Mouse (Mus musculus): ENCODE results near the gene Slc4a2. TPM values are rescaled to one million over a fixed set of nuclear protein-coding genes. Genes with fewer than 3 reads are reported as not detected.

Slc4a2 gene
- polyA plus RNA-seq, 1 experiment from 2014 or later, result 12.6 TPM

DNA sequence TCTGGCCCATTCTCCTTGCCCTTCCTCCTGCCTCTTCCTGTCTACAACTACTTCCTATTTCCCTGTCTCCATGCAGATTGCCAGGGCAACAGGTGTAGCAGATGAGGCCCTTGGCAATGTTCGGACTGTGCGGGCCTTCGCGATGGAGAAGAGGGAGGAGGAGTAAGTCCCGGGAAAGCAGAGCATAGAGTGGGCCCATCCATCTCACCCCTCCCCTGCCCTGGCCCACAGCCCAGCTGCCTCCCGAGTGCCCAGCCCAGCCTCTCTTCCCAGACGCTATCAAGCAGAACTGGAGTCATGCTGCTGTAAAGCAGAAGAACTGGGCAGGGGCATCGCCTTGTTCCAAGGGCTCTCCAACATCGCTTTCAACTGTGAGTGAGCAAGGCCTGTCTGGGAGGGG is 21.7 kb upstream of the Slc4a2 start:
- Histone ChIP-seq H3K27ac (ENCODE audit: low read length) (no peak overlapping the region), H3K9ac (ENCODE audit: low read depth, low read length) (no peak overlapping the region), H3K9me3 (replicated peaks; ENCODE audit: control insufficient read depth, low read length) (no peaks in the 10 kb centered on the region), H3K36me3 (ENCODE audit: control insufficient read depth, insufficient read depth) (no peaks in the 10 kb centered on the region; the same call in 1 of the 2 replicates), H3K4me1 (ENCODE audit: control insufficient read depth, low read depth, low read length) (peaks cover 3% of the 10 kb centered on the region; the same call in 1 of the 2 replicates), H3K4me3 (ENCODE audit: low read depth, low read length) (no peak overlapping the region), H3K27me3 (ENCODE audit: control insufficient read depth, insufficient read depth, low read depth, low read length) (no peaks in the 10 kb centered on the region), H3K4me2 (ENCODE audit: low read depth, low read length) (no peak overlapping the region)
- WGBS (ENCODE audit: insufficient replicate concordance), result 76% methylated on average over 9 of the region's 9 CpGs
- no peak for ATAC-seq (ENCODE audit: low read depth)

DNA sequence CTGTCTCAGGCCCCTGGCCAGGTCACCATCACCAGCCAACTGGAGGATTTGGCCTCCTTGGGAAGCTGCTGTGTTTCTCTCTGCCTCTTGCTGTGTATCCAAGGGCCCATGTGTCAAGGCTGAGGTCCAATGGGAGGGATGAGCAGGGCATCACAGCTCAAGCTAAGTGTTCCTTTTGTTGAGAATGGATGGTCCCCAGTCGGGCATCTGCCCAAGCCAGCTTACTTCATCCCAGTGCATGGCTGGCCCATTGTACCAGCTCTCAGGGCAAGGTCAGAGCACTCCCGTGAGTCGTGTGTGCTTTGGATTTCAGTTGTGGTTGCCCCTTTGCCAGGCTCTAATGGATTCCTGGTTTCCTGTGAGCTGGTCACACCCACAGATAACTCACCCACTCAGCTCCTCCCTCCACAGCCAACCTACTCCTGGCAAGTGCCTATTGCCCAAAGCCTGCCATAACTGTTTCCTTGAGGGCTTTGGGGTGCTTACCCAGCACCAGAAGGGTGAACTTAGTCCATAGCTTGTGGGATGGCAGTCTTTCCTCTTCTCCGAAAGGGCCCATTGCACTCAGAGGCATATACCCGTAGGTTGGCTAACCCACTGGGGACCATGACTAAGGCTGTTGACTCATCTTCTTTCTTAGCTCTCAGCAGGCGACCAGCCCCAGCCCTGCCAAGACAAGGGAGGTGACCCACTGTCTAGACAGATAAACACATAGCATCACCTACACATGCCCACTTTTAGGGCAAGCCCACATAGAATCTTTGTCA is 18.9 kb upstream of the Slc4a2 start:
- Histone ChIP-seq H3K9me3 (replicated peaks; ENCODE audit: control insufficient read depth, low read length) (no peaks in the 10 kb centered on the region), H3K4me1 (ENCODE audit: control insufficient read depth, low read depth, low read length) (peaks cover 3% of the 10 kb centered on the region; the same call in 1 of the 2 replicates), H3K9ac (ENCODE audit: low read depth, low read length) (no peak overlapping the region), H3K27me3 (ENCODE audit: control insufficient read depth, insufficient read depth, low read depth, low read length) (no peaks in the 10 kb centered on the region), H3K4me2 (ENCODE audit: low read depth, low read length) (no peak overlapping the region), H3K4me3 (ENCODE audit: low read depth, low read length) (no peak overlapping the region), H3K27ac (ENCODE audit: low read length) (no peak overlapping the region), H3K36me3 (ENCODE audit: control insufficient read depth, insufficient read depth) (no peaks in the 10 kb centered on the region; the same call in 1 of the 2 replicates)
- 55% methylated on average over 6 of the region's 6 CpGs for WGBS (ENCODE audit: insufficient replicate concordance)
- ATAC-seq (ENCODE audit: low read depth), result no peak

DNA sequence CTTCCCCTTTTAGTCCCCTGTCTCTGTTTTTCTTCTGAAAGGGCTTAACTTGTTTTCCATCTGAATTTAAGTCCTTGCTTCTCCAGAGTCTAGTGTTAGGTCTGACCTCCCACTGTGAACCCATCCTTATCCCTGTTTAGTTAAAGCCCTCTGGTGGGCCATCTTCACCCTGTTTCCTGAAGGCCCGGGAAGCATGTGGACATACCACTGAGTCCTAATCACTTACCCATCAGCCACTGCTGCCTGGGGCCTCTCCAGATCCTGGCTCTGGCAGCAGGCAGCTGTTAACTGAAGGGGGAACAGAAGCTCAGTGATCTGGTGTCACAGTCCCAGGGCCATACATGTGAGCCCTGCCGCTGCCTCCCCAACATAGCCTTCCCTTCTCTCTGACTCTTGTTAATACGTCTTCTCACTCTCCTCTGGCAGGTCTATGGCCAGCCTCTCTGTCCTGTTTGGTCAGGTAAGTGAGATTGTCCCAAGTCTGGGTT is 18.2 kb upstream of the Slc4a2 start:
- Histone ChIP-seq H3K9ac (ENCODE audit: low read depth, low read length) (no peak overlapping the region), H3K27me3 (ENCODE audit: control insufficient read depth, insufficient read depth, low read depth, low read length) (no peaks in the 10 kb centered on the region), H3K4me3 (ENCODE audit: low read depth, low read length) (no peak overlapping the region), H3K9me3 (replicated peaks; ENCODE audit: control insufficient read depth, low read length) (no peaks in the 10 kb centered on the region), H3K4me2 (ENCODE audit: low read depth, low read length) (no peak overlapping the region), H3K36me3 (ENCODE audit: control insufficient read depth, insufficient read depth) (no peaks in the 10 kb centered on the region; the same call in 1 of the 2 replicates), H3K4me1 (ENCODE audit: control insufficient read depth, low read depth, low read length) (peaks cover 3% of the 10 kb centered on the region; the same call in 1 of the 2 replicates), H3K27ac (ENCODE audit: low read length) (no peak overlapping the region)
- 60% methylated on average over 3 of the region's 3 CpGs for WGBS (ENCODE audit: insufficient replicate concordance)
- ATAC-seq (ENCODE audit: low read depth), result no peak

DNA sequence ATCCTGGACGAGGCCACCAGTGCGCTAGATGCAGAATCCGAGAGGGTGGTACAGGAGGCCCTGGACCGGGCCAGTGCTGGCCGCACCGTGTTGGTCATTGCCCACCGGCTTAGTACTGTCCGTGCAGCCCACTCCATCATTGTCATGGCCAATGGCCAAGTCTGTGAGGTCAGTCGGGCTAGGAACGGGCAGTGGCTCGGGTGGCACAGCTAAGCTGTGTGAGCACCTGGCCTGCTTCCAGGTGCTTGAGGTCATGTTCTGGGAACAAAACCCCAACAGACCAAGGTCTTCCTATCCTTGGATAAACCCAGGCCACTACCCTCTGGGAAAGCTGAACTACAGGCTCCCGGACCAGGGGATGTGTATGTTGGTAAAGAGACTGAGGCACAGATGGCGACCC is 15.0 kb upstream of the Slc4a2 start:
- no peak overlapping the region for H3K27ac ChIP-seq (ENCODE audit: low read length)
- no peaks in the 10 kb centered on the region; the same call in 1 of the 2 replicates for H3K36me3 ChIP-seq (ENCODE audit: control insufficient read depth, insufficient read depth)

DNA sequence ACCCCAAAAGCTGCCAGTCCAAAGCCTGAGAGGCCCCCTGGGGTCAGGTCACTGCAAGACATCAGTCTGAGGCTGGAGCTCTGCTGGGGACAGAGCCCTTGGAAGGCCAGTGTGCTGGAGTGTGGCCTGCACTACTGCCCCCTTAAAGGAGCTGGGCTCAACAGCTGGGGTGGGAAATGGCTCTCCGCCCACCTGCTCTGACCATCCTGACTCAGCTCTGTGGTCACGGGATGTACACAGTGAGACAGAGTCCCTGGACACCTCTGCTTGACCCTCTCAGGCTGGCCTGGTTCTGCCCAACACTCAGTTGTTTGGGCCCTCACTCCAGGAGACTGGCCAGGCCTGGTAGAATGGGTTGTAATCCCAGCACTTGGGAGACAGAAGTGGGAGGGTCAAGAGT is 14.2 kb upstream of the Slc4a2 start:
- no peak overlapping the region for H3K27ac ChIP-seq (ENCODE audit: low read length)
- ATAC-seq (ENCODE audit: low read depth), result no peak
- WGBS (ENCODE audit: insufficient replicate concordance), result 77% methylated on average over 2 of the region's 2 CpGs

More for the DNA sequence above, 15.0 kb upstream of the Slc4a2 start:
- H3K9me3 ChIP-seq (replicated peaks; ENCODE audit: control insufficient read depth, low read length), result no peaks in the 10 kb centered on the region
- H3K4me3 ChIP-seq (ENCODE audit: low read depth, low read length), result no peak overlapping the region
- no peak overlapping the region for H3K9ac ChIP-seq (ENCODE audit: low read depth, low read length)
- 86% methylated on average over 13 of the region's 13 CpGs for WGBS (ENCODE audit: insufficient replicate concordance)
- peaks cover 3% of the 10 kb centered on the region; the same call in 1 of the 2 replicates for H3K4me1 ChIP-seq (ENCODE audit: control insufficient read depth, low read depth, low read length)
- ATAC-seq (ENCODE audit: low read depth), result no peak
- no peaks in the 10 kb centered on the region for H3K27me3 ChIP-seq (ENCODE audit: control insufficient read depth, insufficient read depth, low read depth, low read length)
- no peak overlapping the region for H3K4me2 ChIP-seq (ENCODE audit: low read depth, low read length)

DNA sequence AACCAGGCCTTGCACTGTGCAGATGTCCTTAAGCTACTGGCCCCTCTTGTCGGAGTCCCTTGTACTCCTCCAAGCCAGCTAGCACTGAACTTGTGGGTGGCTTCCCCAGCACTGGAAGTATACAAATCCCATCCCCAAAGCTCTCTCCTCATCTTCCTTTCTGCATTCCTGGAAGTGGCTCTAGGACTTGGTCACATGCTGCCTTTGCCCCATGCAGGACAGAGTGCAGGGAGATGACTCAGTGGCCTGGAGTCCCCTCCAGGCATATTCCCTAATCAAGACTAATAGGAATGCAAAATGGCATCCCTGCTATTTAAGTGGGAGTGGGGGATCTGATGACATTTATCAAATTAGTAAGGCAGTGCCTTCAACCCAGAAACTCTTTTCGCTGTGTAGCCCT is 11.6 kb upstream of the Slc4a2 start:
- Histone ChIP-seq H3K4me3 (ENCODE audit: low read depth, low read length) (no peak overlapping the region), H3K27me3 (ENCODE audit: control insufficient read depth, insufficient read depth, low read depth, low read length) (no peaks in the 10 kb centered on the region), H3K9me3 (replicated peaks; ENCODE audit: control insufficient read depth, low read length) (no peaks in the 10 kb centered on the region), H3K9ac (ENCODE audit: low read depth, low read length) (no peak overlapping the region), H3K27ac (ENCODE audit: low read length) (no peak overlapping the region), H3K4me1 (ENCODE audit: control insufficient read depth, low read depth, low read length) (no peaks in the 10 kb centered on the region; the same call in 1 of the 2 replicates), H3K36me3 (ENCODE audit: control insufficient read depth, insufficient read depth) (no peaks in the 10 kb centered on the region), H3K4me2 (ENCODE audit: low read depth, low read length) (no peak overlapping the region)
- no peak for ATAC-seq (ENCODE audit: low read depth)
- WGBS (ENCODE audit: insufficient replicate concordance), result 74% methylated on average over 2 of the region's 2 CpGs

More for the DNA sequence above, 14.2 kb upstream of the Slc4a2 start:
- Histone ChIP-seq H3K4me3 (ENCODE audit: low read depth, low read length) (no peak overlapping the region), H3K4me2 (ENCODE audit: low read depth, low read length) (no peak overlapping the region), H3K27me3 (ENCODE audit: control insufficient read depth, insufficient read depth, low read depth, low read length) (no peaks in the 10 kb centered on the region), H3K4me1 (ENCODE audit: control insufficient read depth, low read depth, low read length) (peaks cover 3% of the 10 kb centered on the region; the same call in 1 of the 2 replicates), H3K36me3 (ENCODE audit: control insufficient read depth, insufficient read depth) (no peaks in the 10 kb centered on the region; the same call in 1 of the 2 replicates), H3K9me3 (replicated peaks; ENCODE audit: control insufficient read depth, low read length) (no peaks in the 10 kb centered on the region), H3K9ac (ENCODE audit: low read depth, low read length) (no peak overlapping the region)

DNA sequence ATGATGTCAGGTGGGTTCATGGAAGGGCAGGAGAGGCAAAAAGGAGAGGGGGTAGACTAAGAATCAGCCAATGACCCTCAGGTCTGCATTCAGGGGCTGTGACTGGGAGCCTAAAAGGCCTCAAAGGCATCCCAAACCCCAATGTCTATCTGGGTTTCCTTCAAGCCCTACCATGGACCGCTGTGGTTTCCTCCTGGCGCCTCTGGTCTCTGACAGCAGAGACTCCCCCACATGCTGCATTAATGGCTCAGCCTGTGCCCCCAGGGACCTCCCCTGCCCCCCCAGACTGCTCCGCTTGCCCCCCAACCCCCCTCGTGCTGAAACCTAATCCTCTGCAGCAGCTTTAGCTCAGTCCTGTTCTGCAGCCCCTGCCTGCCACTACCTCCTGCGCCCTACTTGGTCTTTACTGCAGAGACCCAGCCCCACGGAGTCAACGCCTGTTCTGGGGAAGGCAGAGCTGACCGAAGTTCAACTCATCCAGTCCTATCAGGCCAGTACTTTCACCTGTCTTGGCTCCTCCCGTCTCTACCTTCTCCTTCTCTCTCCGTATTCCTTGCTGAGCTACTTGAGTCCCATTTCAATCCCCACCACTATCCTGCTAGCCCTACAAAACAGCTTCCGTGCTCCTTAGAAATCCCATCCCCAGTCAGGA is 10.5 kb upstream of the Slc4a2 start, which contains the start of gene Asic3:
Gene Asic3, plus strand, starts transcription at position 351 of the 652 bp plus-strand sequence.
- Histone ChIP-seq H3K9ac (ENCODE audit: low read depth, low read length) (no peak within 1 kb of the TSS), H3K27ac (ENCODE audit: low read length) (no peak within 1 kb of the TSS), H3K9me3 (replicated peaks; ENCODE audit: control insufficient read depth, low read length) (no peaks in the 10 kb centered on the region), H3K27me3 (ENCODE audit: control insufficient read depth, insufficient read depth, low read depth, low read length) (no peaks in the 10 kb centered on the region), H3K4me3 (ENCODE audit: low read depth, low read length) (no peak within 1 kb of the TSS), H3K36me3 (ENCODE audit: control insufficient read depth, insufficient read depth) (no peaks in the 10 kb centered on the region), H3K4me1 (ENCODE audit: control insufficient read depth, low read depth, low read length) (no peaks in the 10 kb centered on the region; the same call in 1 of the 2 replicates), H3K4me2 (ENCODE audit: low read depth, low read length) (no peak within 1 kb of the TSS)
- 28% methylated on average over 11 of the region's 11 CpGs for WGBS (ENCODE audit: insufficient replicate concordance)
- ATAC-seq (ENCODE audit: low read depth), result no peak

DNA sequence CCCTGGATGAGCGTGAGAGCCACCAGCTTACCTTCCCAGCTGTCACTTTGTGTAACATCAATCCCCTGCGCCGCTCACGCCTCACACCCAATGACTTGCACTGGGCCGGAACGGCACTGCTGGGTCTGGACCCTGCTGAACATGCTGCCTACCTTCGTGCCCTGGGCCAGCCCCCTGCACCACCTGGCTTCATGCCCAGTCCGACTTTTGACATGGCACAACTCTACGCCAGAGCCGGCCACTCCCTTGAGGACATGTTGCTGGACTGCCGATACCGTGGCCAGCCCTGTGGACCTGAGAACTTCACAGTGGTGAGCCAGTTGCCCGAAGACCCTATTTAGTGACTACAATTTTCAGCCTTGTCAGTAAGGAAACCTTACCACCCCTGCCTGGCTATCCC is 9.7 kb upstream of the Slc4a2 start:
- no peak for ATAC-seq (ENCODE audit: low read depth)
- H3K27me3 ChIP-seq (ENCODE audit: control insufficient read depth, insufficient read depth, low read depth, low read length), result no peaks in the 10 kb centered on the region
- 75% methylated on average over 13 of the region's 13 CpGs for WGBS (ENCODE audit: insufficient replicate concordance)
- H3K9me3 ChIP-seq (replicated peaks; ENCODE audit: control insufficient read depth, low read length), result no peaks in the 10 kb centered on the region
- H3K36me3 ChIP-seq (ENCODE audit: control insufficient read depth, insufficient read depth), result no peaks in the 10 kb centered on the region
- no peak overlapping the region for H3K27ac ChIP-seq (ENCODE audit: low read length)
- H3K4me1 ChIP-seq (ENCODE audit: control insufficient read depth, low read depth, low read length), result no peaks in the 10 kb centered on the region; the same call in 1 of the 2 replicates
- H3K4me2 ChIP-seq (ENCODE audit: low read depth, low read length), result no peak overlapping the region
- H3K9ac ChIP-seq (ENCODE audit: low read depth, low read length), result no peak overlapping the region
- H3K4me3 ChIP-seq (ENCODE audit: low read depth, low read length), result no peak overlapping the region

Data from liver, embryonic 16.5 days (tissue).